Mouse (Mus musculus): ENCODE measurements at regions not wholly inside any gene's neighbourhood (a gene's known extent, or its start where the extent isn't known, plus 50 kb on each side); places are given as distances from the start of the nearest gene placed in this dataset.

GRCm38 (mm10) chr6:93417625-93418024 is 474.3 kb upstream of the Adamts9 start:
- Histone ChIP-seq H3K27ac (replicated peaks) (no peak overlapping the region), H3K4me3 (no peak overlapping the region), H3K27me3 (no peaks in the 10 kb centered on the region), H3K9me3 (no peaks in the 10 kb centered on the region), H3K4me2 (replicated peaks) (no peak overlapping the region), H3K9ac (replicated peaks) (no peak overlapping the region), H3K36me3 (no peaks in the 10 kb centered on the region), H3K4me1 (no peaks in the 10 kb centered on the region)
- 81% methylated on average over 6 of the region's 6 CpGs for WGBS
- no peak for ATAC-seq (replicated peaks)

DNA sequence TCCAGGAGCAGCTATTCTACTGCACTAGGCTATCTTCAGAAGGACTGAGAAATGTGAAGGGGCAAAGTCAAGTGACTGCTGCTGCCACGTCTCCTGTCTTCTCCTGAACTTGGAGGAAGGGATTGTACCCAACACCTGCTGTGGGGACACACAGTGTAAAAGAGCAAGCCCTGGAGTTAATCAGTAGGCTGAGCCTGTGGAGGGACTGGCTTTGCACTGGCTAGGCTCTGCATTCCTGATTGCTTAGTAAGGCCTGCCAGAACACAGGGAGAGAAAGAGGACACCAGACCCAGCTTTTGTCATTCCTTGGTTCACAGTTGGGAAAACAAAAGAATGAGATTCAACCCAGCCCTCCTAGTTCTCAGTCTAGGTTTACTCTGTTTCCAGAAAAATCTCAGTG is 472.7 kb upstream of the Adamts9 start:
- Histone ChIP-seq H3K4me1 (no peaks in the 10 kb centered on the region), H3K9ac (replicated peaks) (no peak overlapping the region), H3K27me3 (no peaks in the 10 kb centered on the region), H3K9me3 (no peaks in the 10 kb centered on the region), H3K4me3 (no peak overlapping the region), H3K4me2 (replicated peaks) (no peak overlapping the region), H3K27ac (replicated peaks) (no peak overlapping the region), H3K36me3 (no peaks in the 10 kb centered on the region)
- 40% methylated on average over 1 of the region's 1 CpGs for WGBS
- no peak for ATAC-seq (replicated peaks)

DNA sequence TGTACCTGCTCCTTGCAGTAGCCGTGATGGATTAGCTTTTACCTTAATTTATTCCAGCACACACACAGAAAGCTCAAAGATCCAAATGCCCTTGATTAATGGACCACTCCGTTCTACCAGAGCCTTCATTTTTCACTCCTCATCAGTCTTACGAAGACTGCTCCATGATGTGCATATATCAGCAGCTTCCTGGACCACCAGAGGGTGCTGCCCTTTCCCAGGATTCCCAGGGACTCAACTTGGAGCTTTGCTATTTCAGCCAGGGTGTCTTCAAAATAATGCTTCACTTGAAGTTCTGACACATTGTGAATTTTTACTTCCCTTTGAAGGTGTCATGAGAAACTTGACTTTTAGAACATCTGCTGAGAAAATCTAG is 467.8 kb upstream of the Adamts9 start:
- ATAC-seq (replicated peaks), result no peak
- H3K27ac ChIP-seq (replicated peaks), result no peak overlapping the region
- H3K27me3 ChIP-seq, result no peaks in the 10 kb centered on the region
- H3K4me2 ChIP-seq (replicated peaks), result no peak overlapping the region
- WGBS, result 79% methylated on average over 3 of the region's 3 CpGs
- no peak overlapping the region for H3K4me3 ChIP-seq
- no peaks in the 10 kb centered on the region for H3K9me3 ChIP-seq
- no peak overlapping the region for H3K9ac ChIP-seq (replicated peaks)
- no peaks in the 10 kb centered on the region for H3K36me3 ChIP-seq
- no peaks in the 10 kb centered on the region for H3K4me1 ChIP-seq

DNA sequence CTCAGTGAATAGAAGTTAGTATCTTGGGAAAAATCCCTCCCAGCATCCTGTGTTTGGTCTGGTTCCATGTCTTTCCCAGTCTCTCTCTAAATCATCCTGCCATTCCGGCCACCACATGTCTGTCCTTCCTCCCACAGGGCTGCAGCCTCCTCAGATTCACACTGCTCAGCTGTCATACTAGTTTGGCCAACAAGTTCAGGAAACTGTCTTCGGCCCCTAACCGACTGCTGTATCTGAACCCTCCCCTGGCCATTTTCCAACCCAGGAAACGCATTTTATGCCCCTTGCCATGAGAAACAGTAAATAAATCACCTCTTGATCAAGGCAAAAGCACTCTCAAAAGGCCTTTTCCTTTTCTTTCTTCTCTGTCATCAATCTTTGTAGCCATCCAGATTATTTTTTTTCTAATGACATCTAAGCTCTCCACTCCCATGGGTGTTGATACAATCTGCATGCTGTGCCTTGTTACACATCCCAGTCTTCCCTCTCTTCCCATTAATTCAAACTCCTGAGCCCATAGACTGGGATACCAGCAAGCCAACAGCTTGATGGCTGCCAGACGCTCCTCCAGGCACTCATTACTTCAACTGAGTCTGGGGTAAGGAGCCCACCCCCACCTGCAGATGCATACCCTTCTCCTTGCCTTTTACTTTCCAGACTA is 467.3 kb upstream of the Adamts9 start:
- H3K9ac ChIP-seq (replicated peaks), result no peak overlapping the region
- H3K4me3 ChIP-seq, result no peak overlapping the region
- H3K9me3 ChIP-seq, result no peaks in the 10 kb centered on the region
- no peaks in the 10 kb centered on the region for H3K4me1 ChIP-seq
- WGBS, result 73% methylated on average over 5 of the region's 5 CpGs
- no peaks in the 10 kb centered on the region for H3K36me3 ChIP-seq
- no peak for ATAC-seq (replicated peaks)
- no peaks in the 10 kb centered on the region for H3K27me3 ChIP-seq
- H3K4me2 ChIP-seq (replicated peaks), result no peak overlapping the region
- H3K27ac ChIP-seq (replicated peaks), result no peak overlapping the region

DNA sequence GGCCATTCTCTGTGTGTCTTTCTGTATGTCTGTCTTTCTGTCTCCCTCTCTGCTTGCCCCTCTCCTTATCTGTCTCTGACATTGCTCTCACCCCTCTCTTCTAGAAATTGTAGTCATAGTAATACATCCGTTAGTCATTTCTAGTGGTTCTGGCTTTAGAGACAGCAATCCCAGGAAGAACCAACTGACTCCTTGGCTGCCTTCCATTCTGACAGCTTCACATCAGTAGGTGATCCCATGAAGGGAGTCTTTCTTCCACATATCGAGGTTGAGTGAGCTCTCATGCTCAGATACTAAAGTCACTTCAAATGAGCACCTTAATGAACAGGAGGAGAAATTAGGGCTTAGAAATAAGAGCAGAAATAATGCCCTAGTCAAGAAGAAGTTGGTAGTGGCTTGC is 455.3 kb upstream of the Adamts9 start:
- Histone ChIP-seq H3K4me3 (no peak overlapping the region), H3K9me3 (0 out of 2 replicates have a peak, but pooled peaks cover 2% of the 10 kb centered on the region), H3K9ac (replicated peaks) (no peak overlapping the region), H3K27me3 (no peaks in the 10 kb centered on the region), H3K4me1 (peaks cover 34% of the 10 kb centered on the region), H3K4me2 (replicated peaks) (no peak overlapping the region), H3K36me3 (no peaks in the 10 kb centered on the region), H3K27ac (replicated peaks) (no peak overlapping the region)
- WGBS, result 77% methylated on average over 2 of the region's 2 CpGs
- no peak for ATAC-seq (replicated peaks)

DNA sequence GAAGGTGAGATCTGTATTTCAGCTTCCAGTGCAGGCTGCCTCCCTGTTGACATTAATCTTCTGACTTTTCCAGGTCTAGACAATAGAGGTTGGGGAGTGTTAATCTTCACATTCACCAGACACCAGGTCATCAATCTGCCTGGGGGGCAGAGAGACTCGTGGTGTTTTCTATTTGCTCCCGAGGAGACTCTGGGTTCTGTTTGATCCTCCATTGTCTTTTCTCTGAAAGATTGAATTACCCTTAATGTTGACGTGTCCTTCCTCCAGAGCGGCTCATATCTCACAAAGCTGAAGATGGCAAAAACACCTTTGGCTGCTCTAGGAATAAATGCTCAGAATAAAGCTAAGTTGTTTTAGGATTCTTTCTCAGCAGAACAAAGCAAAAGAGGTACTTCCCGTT is 453.8 kb upstream of the Adamts9 start:
- Histone ChIP-seq H3K4me2 (replicated peaks) (no peak overlapping the region), H3K9me3 (no peaks in the 10 kb centered on the region), H3K4me3 (no peak overlapping the region), H3K27ac (replicated peaks) (no peak overlapping the region), H3K4me1 (peaks cover 37% of the 10 kb centered on the region), H3K27me3 (no peaks in the 10 kb centered on the region), H3K9ac (replicated peaks) (no peak overlapping the region), H3K36me3 (no peaks in the 10 kb centered on the region)
- no peak for ATAC-seq (replicated peaks)
- WGBS, result 43% methylated on average over 5 of the region's 5 CpGs

DNA sequence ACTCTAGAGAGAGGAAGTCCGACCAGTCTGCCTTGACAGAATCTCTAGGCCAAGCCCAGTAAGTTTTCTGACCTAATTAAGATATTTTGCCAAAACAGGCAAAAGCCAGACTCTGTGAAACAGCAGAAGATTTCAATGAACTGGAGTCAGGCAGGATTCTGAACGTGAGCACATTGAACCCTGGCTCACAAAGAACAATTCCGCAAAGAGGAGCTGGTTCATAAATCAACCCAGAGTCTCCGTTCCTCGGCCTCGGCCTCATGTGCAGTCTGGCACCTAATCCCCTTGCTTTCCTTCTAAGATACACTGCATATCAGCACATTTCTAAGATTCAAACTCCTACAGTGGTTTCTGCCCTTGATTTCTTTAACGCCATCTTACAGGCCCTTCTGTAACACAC is 452.7 kb upstream of the Adamts9 start:
- WGBS, result 50% methylated on average over 7 of the region's 7 CpGs
- 0 out of 2 replicates have a peak, but pooled peaks have one; percentile 34 for ATAC-seq (replicated peaks)

GRCm38 (mm10) chr6:93395296-93395695 is 452.0 kb upstream of the Adamts9 start:
- Histone ChIP-seq H3K27ac (replicated peaks) (no peak overlapping the region), H3K9me3 (no peaks in the 10 kb centered on the region), H3K36me3 (no peaks in the 10 kb centered on the region), H3K4me2 (replicated peaks) (no peak overlapping the region), H3K27me3 (no peaks in the 10 kb centered on the region), H3K4me1 (peaks cover 37% of the 10 kb centered on the region), H3K9ac (replicated peaks) (no peak overlapping the region), H3K4me3 (no peak overlapping the region)
- ATAC-seq (replicated peaks), result peak; percentile 95
- WGBS, result 3% methylated on average over 6 of the region's 6 CpGs

More for the DNA sequence above, 452.7 kb upstream of the Adamts9 start:
- no peak overlapping the region for H3K4me3 ChIP-seq
- H3K27me3 ChIP-seq, result no peaks in the 10 kb centered on the region
- H3K9ac ChIP-seq (replicated peaks), result no peak overlapping the region
- peaks cover 37% of the 10 kb centered on the region for H3K4me1 ChIP-seq
- no peaks in the 10 kb centered on the region for H3K9me3 ChIP-seq
- no peaks in the 10 kb centered on the region for H3K36me3 ChIP-seq
- H3K27ac ChIP-seq (replicated peaks), result no peak overlapping the region
- H3K4me2 ChIP-seq (replicated peaks), result no peak overlapping the region

- no peaks in the 10 kb centered on the region for H3K36me3 ChIP-seq
- no peaks in the 10 kb centered on the region for H3K9me3 ChIP-seq
- H3K27me3 ChIP-seq, result no peaks in the 10 kb centered on the region
- no peak overlapping the region for H3K4me2 ChIP-seq (replicated peaks)
- peaks cover 37% of the 10 kb centered on the region for H3K4me1 ChIP-seq
- H3K27ac ChIP-seq (replicated peaks), result no peak overlapping the region
- no peak overlapping the region for H3K4me3 ChIP-seq
- no peak for ATAC-seq (replicated peaks)
- WGBS, result 45% methylated on average over 5 of the region's 5 CpGs
- no peak overlapping the region for H3K9ac ChIP-seq (replicated peaks)
Observed at GRCm38 (mm10) chr6:93393551-93393950, 450.3 kb upstream of the Adamts9 start.

- 74% methylated on average over 6 of the region's 6 CpGs for WGBS
- no peak overlapping the region for H3K27ac ChIP-seq (replicated peaks)
Observed at GRCm38 (mm10) chr6:93392402-93392801, 449.1 kb upstream of the Adamts9 start.

GRCm38 (mm10) chr6:93391166-93391565 is 447.9 kb upstream of the Adamts9 start:
- H3K9ac ChIP-seq (replicated peaks), result no peak overlapping the region
- WGBS, result 93% methylated on average over 5 of the region's 5 CpGs
- no peaks in the 10 kb centered on the region for H3K36me3 ChIP-seq
- H3K9me3 ChIP-seq, result no peaks in the 10 kb centered on the region
- H3K4me1 ChIP-seq, result peaks cover 28% of the 10 kb centered on the region
- no peak for ATAC-seq (replicated peaks)
- H3K27me3 ChIP-seq, result no peaks in the 10 kb centered on the region
- no peak overlapping the region for H3K4me2 ChIP-seq (replicated peaks)
- H3K4me3 ChIP-seq, result no peak overlapping the region
- H3K27ac ChIP-seq (replicated peaks), result no peak overlapping the region

More at GRCm38 (mm10) chr6:93392402-93392801, 449.1 kb upstream of the Adamts9 start:
- H3K4me3 ChIP-seq, result no peak overlapping the region
- no peaks in the 10 kb centered on the region for H3K27me3 ChIP-seq
- no peaks in the 10 kb centered on the region for H3K9me3 ChIP-seq
- no peaks in the 10 kb centered on the region for H3K36me3 ChIP-seq
- H3K9ac ChIP-seq (replicated peaks), result no peak overlapping the region
- H3K4me1 ChIP-seq, result peaks cover 37% of the 10 kb centered on the region
- H3K4me2 ChIP-seq (replicated peaks), result no peak overlapping the region
- no peak for ATAC-seq (replicated peaks)

DNA sequence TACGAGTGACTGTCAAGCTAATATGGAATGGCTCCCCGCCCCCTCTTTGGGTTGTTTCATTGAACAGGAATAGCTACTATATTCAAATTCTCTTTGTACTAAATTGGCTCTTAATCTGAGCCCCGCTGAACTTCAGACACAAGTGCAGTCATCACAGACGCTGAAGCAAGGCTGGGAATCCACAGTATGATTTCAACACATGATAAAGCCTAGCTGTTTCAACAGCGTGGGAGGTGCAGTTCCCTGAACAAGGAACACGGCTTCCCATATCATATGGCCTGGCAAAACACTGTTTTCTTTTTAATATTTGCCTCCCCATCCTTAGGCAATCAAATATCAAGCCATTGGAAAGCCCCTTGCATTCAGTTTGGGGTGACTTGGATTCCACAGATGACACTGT is 428.0 kb upstream of the Adamts9 start:
- H3K4me2 ChIP-seq (replicated peaks), result no peak overlapping the region
- H3K27me3 ChIP-seq, result no peaks in the 10 kb centered on the region
- no peak overlapping the region for H3K4me3 ChIP-seq
- H3K9me3 ChIP-seq, result no peaks in the 10 kb centered on the region
- ATAC-seq (replicated peaks), result no peak
- 81% methylated on average over 6 of the region's 6 CpGs for WGBS
- H3K4me1 ChIP-seq, result no peaks in the 10 kb centered on the region
- H3K36me3 ChIP-seq, result no peaks in the 10 kb centered on the region
- no peak overlapping the region for H3K27ac ChIP-seq (replicated peaks)
- no peak overlapping the region for H3K9ac ChIP-seq (replicated peaks)

DNA sequence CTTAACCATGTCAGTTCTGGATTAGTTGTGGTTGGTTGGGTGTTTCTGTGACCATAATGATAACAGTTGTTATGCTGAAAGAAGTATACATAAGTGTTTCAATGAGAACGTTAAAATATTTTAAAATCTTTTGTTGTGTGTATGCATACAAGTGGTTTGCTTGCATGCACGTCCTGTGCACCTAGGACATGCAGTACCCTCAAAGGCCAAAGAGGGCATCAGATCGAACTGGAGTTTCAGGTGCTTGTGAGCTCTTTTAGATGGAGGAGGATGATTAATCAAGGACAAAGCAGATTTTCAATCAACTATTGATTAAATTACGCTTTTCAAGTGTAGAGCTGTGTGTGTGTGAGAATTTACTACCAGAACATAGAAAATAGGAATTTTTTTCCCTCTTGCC is 420.6 kb upstream of the Adamts9 start:
- no peaks in the 10 kb centered on the region for H3K36me3 ChIP-seq
- H3K4me1 ChIP-seq, result no peaks in the 10 kb centered on the region
- H3K4me2 ChIP-seq (replicated peaks), result no peak overlapping the region
- no peaks in the 10 kb centered on the region for H3K27me3 ChIP-seq
- H3K27ac ChIP-seq (replicated peaks), result no peak overlapping the region
- H3K9ac ChIP-seq (replicated peaks), result no peak overlapping the region
- ATAC-seq (replicated peaks), result no peak
- 64% methylated on average over 4 of the region's 4 CpGs for WGBS
- no peaks in the 10 kb centered on the region for H3K9me3 ChIP-seq
- H3K4me3 ChIP-seq, result no peak overlapping the region
